Mouse (Mus musculus) ES-Bruce4 (cell line): ENCODE data around the gene Dnmt1.
A peak's percentile ranks its signal among the peaks of the same experiment; 100 is the strongest.

Experiments
- CTCF ChIP-seq: IDR thresholded peaks from one replicate; pipeline ENCODE4 v1.8.1; 2011; ENCODE audit warnings: low read depth, low read length
- EP300 ChIP-seq: IDR thresholded peaks from 2 replicates; pipeline ENCODE4 v1.6.1; 2011; ENCODE audit warnings: low read depth, low read length; ENCODE audit not compliant: insufficient read depth
- POLR2A ChIP-seq: IDR thresholded peaks from one replicate; pipeline ENCODE4 v1.8.1; 2011; ENCODE audit warnings: low read length; ENCODE audit not compliant: insufficient read depth

DNA sequence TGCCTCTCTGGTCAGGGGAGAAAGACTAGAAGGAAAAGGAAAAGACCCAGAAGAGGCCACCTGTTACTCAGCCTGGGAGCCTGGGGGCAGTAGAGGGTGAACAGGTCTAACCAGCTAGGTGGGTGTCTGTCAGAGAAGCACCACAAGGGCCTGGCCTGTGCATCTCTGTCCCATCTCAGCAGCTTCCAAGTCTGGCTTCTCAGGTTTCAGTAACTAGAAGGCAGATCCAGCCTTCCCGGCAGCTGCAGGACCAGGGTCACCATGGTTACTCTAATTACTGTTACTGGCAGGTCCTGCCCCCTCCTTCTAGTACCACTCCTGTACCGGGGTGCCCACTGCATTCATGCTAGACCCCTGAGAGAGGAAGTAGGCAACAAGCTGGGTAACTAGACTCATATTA, 15.8 kb downstream of the Dnmt1 start:
- TF ChIP-seq POLR2A (no peak), CTCF (peak; percentile 39), EP300 (peak; percentile 84)
